Mouse (Mus musculus): ENCODE results near the gene Arid1b. TPM values are rescaled to one million over a fixed set of nuclear protein-coding genes. Genes with fewer than 3 reads are reported as not detected.

Arid1b gene
- total and polyA plus RNA-seq, 3 experiments = 6.1 to 12.4 (median 9.7) TPM

DNA sequence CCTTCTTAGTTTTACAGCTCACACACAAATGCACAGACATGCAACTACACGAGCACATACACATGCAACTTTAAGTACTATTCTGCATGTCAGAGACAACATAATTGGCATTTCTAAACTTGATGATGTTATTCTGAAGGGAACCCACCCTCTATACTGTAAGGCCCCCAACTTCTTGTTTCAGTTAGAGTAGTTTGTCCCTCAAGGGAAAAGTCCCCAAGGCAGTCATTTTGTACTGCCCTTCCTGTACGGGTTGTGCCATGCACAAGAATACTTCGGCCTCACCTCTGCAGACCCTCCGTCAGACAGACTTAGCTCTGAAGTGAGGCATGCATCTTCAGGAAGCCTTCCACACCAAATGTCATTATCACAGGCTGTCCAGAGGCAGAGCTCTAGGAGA lies 191.4 kb downstream of the Arid1b start:
- H3K4me3 ChIP-seq (replicated peaks in 1 of 3; ENCODE audit: low read depth in 2 of 3, low read length in 2 of 3, poor library complexity in 1 of 3) = no peak overlapping the region
- TF ChIP-seq EP300 (IDR thresholded peaks at IDR 0.05; ENCODE audit: low read length) (0 out of 2 replicates have a peak, but pooled peaks have one; percentile 37), E2F4 (IDR thresholded peaks at IDR 0.05; ENCODE audit: insufficient replicate concordance, low read depth, low read length) (no peak), MXI1 (IDR thresholded peaks at IDR 0.05; ENCODE audit: low read depth, low read length) (no peak), MYC (IDR thresholded peaks at IDR 0.05; ENCODE audit: low read depth, low read length) (no peak), RCOR1 (conservative IDR thresholded peaks at IDR 0.05; ENCODE audit: low read depth, low read length) (no peak), ETS1 (conservative IDR thresholded peaks at IDR 0.05; ENCODE audit: low read depth, low read length) (no peak), TBP (conservative IDR thresholded peaks at IDR 0.05; ENCODE audit: low read depth, low read length) (0 out of 2 replicates have a peak, but pooled peaks have one; percentile 32), SMC3 (IDR thresholded peaks at IDR 0.05; ENCODE audit: low read depth, low read length) (no peak), POLR2AphosphoS2 (IDR thresholded peaks at IDR 0.05; ENCODE audit: low read depth, low read length) (no peak), IRF4 (IDR thresholded peaks at IDR 0.05; ENCODE audit: low read depth, low read length) (0 out of 2 replicates have a peak, but pooled peaks have one; percentile 24), USF1 (IDR thresholded peaks at IDR 0.05; ENCODE audit: low read depth, low read length) (no peak), TCF12 (IDR thresholded peaks at IDR 0.05; ENCODE audit: low read depth, low read length) (no peak)
- H3K36me3 ChIP-seq (replicated peaks in 1 of 2; ENCODE audit: control insufficient read depth in 1 of 2, insufficient read depth in 1 of 2, low read length in 1 of 2) = peaks cover 0 to 8% of the 10 kb centered on the region in 2 experiments
- in situ Hi-C loops (cut with MboI; ENCODE audit: low pct_ligation_motif_present, low pct_unique_long_range_greater_than_20kb, low sequenced_read_pairs) = no loop called here
- no peaks in the 10 kb centered on the region for H3K79me2 ChIP-seq (replicated peaks; ENCODE audit: control insufficient read depth, extremely low read depth, insufficient read depth, poor library complexity, severe bottlenecking)
- H3K4me1 ChIP-seq (ENCODE audit: control insufficient read depth in 1 of 2, insufficient read depth in 2 of 2) = peaks cover 29 to 88% of the 10 kb centered on the region in 2 experiments
- DNase-seq (ENCODE audit: extremely low read depth) = peak; percentile 44
- H3K27ac ChIP-seq (ENCODE audit: insufficient read depth, low read depth) = no peak overlapping the region
- H3K4me2 ChIP-seq (ENCODE audit: insufficient read depth, low read depth, poor library complexity, severe bottlenecking) = peak overlapping the region; percentile 9
- dilution Hi-C loops (cut with MboI; ENCODE audit: extremely low pct_ligation_motif_present, extremely low pct_unique_long_range_greater_than_20kb, low sequenced_read_pairs) = no loop called here
- H3K9me3 ChIP-seq (replicated peaks; ENCODE audit: low read length) = no peaks in the 10 kb centered on the region
- 0 out of 2 replicates have a peak overlapping the region, but pooled peaks have one; percentile 0 for H3K9ac ChIP-seq (ENCODE audit: insufficient read depth, low read depth)
- no peaks in the 10 kb centered on the region for H3K27me3 ChIP-seq (replicated peaks)

DNA sequence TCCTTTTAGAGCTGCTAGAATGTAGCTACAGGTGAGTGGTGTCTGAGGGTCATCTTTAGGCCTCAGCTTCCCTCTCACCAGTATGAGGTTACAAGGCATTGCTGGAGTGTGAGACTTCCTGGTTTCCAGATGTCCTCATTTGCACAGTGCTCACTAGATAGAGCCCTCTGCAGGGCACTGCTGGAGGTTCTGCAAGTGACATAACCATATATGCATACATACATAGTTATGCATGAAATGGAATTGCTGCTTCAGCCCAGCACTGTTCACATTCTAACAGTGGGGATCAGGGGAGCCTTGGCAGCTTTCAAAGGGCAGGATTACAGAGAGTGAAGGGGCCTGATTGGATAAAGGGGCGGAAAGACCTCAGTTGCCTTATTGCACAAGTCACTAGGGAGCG lies 193.4 kb downstream of the Arid1b start:
- Histone ChIP-seq H3K4me2 (ENCODE audit: insufficient read depth, low read depth, poor library complexity, severe bottlenecking) (no peak overlapping the region; the same call in 1 of the 2 replicates), H3K9ac (ENCODE audit: insufficient read depth, low read depth) (no peak overlapping the region), H3K27me3 (replicated peaks) (no peaks in the 10 kb centered on the region), H3K27ac (ENCODE audit: insufficient read depth, low read depth) (no peak overlapping the region), H3K79me2 (replicated peaks; ENCODE audit: control insufficient read depth, extremely low read depth, insufficient read depth, poor library complexity, severe bottlenecking) (no peaks in the 10 kb centered on the region), H3K4me3 (replicated peaks in 1 of 3; ENCODE audit: low read depth in 2 of 3, low read length in 2 of 3, poor library complexity in 1 of 3) (no peak overlapping the region), H3K36me3 (replicated peaks in 1 of 2; ENCODE audit: control insufficient read depth in 1 of 2, insufficient read depth in 1 of 2, low read length in 1 of 2) (peaks cover 0 to 8% of the 10 kb centered on the region in 2 experiments), H3K9me3 (replicated peaks; ENCODE audit: low read length) (no peaks in the 10 kb centered on the region), H3K4me1 (ENCODE audit: control insufficient read depth in 1 of 2, insufficient read depth in 2 of 2) (peaks cover 25 to 86% of the 10 kb centered on the region in 2 experiments)
- TF ChIP-seq IRF4 (IDR thresholded peaks at IDR 0.05; ENCODE audit: low read depth, low read length) (0 out of 2 replicates have a peak, but pooled peaks have one; percentile 16), JUND (conservative IDR thresholded peaks at IDR 0.05; ENCODE audit: low read depth, low read length) (no peak; the same call in 1 of the 2 replicates), CTCF (conservative IDR thresholded peaks at IDR 0.05 in 1 of 2, IDR thresholded peaks at IDR 0.05 in 1 of 2; ENCODE audit: low read depth in 2 of 2, low read length in 2 of 2) (peak in 1 of 2 experiments; percentile 65; a peak in 2 of 4 replicates), ZMIZ1 (IDR thresholded peaks at IDR 0.05; ENCODE audit: low read depth, low read length) (no peak), SMC3 (IDR thresholded peaks at IDR 0.05; ENCODE audit: low read depth, low read length) (peak; percentile 64), USF1 (IDR thresholded peaks at IDR 0.05; ENCODE audit: low read depth, low read length) (no peak), ELF1 (IDR thresholded peaks at IDR 0.05; ENCODE audit: low read depth, low read length) (peak; percentile 87), RAD21 (IDR thresholded peaks at IDR 0.05; ENCODE audit: low read depth, low read length) (peak; percentile 55)
- DNase-seq (ENCODE audit: extremely low read depth) = peak; percentile 71
- in situ Hi-C loops (cut with MboI; ENCODE audit: low pct_ligation_motif_present, low pct_unique_long_range_greater_than_20kb, low sequenced_read_pairs) = no loop called here
- dilution Hi-C loops (cut with MboI; ENCODE audit: extremely low pct_ligation_motif_present, extremely low pct_unique_long_range_greater_than_20kb, low sequenced_read_pairs) = no loop called here

All from CH12.LX (cell line).